Mouse (Mus musculus) right cerebral cortex, postnatal 10 days (tissue): ENCODE results near the gene Nid2.

ENCODE experiments used
- DNase-seq, 2 experiments: peaks; one replicate each; pipeline ENCODE4 v3.0.0; 2021; ENCODE audit warnings: low spot score in 2 of 2

Gene Nid2

GRCm38 (mm10) chr14:19744876-19745275 is 6.2 kb upstream of the Nid2 start:
- DNase-seq, result no peak

- DNase-seq, result no peak
Measured at GRCm38 (mm10) chr14:19746232-19746631, 4.8 kb upstream of the Nid2 start.

- DNase-seq, result no peak
Measured at GRCm38 (mm10) chr14:19746731-19747130, 4.3 kb upstream of the Nid2 start.

GRCm38 (mm10) chr14:19749743-19750142 is 1.3 kb upstream of the Nid2 start:
- DNase-seq, result no peak

- DNase-seq, result no peak
Measured at GRCm38 (mm10) chr14:19750411-19751024, 547 bp upstream of the Nid2 start.

GRCm38 (mm10) chr14:19752276-19752675 is 1.2 kb downstream of the Nid2 start:
- no peak for DNase-seq

GRCm38 (mm10) chr14:19759277-19760193 is 8.5 kb downstream of the Nid2 start:
- no peak for DNase-seq

GRCm38 (mm10) chr14:19760721-19761120 is 9.7 kb downstream of the Nid2 start:
- no peak for DNase-seq

- DNase-seq, result no peak
Measured at GRCm38 (mm10) chr14:19762014-19762413, 10.9 kb downstream of the Nid2 start.

- peak; percentile 39 to 42 for DNase-seq
Measured at GRCm38 (mm10) chr14:19763527-19763926, 12.5 kb downstream of the Nid2 start.

GRCm38 (mm10) chr14:19764331-19764730 is 13.3 kb downstream of the Nid2 start:
- DNase-seq, result no peak

- DNase-seq, result no peak
Measured at GRCm38 (mm10) chr14:19765539-19766379, 14.7 kb downstream of the Nid2 start.

- no peak for DNase-seq
Measured at GRCm38 (mm10) chr14:19766380-19766649, 15.2 kb downstream of the Nid2 start.

GRCm38 (mm10) chr14:19768648-19769047 is 17.6 kb downstream of the Nid2 start:
- no peak for DNase-seq

GRCm38 (mm10) chr14:19769441-19770200 is 18.6 kb downstream of the Nid2 start:
- no peak for DNase-seq

- no peak for DNase-seq
Measured at GRCm38 (mm10) chr14:19771173-19771572, 20.1 kb downstream of the Nid2 start.

GRCm38 (mm10) chr14:19774036-19774628 is 23.1 kb downstream of the Nid2 start:
- no peak for DNase-seq

- DNase-seq, result no peak
Measured at GRCm38 (mm10) chr14:19775491-19775890, 24.4 kb downstream of the Nid2 start.

GRCm38 (mm10) chr14:19776179-19776578 is 25.1 kb downstream of the Nid2 start:
- DNase-seq, result no peak

- DNase-seq, result peak in 1 of 2 experiments; percentile 44
Measured at GRCm38 (mm10) chr14:19776890-19777289, 25.8 kb downstream of the Nid2 start.

- DNase-seq, result no peak
Measured at GRCm38 (mm10) chr14:19777365-19777764, 26.3 kb downstream of the Nid2 start.
